9 mouse cellular contexts compared by ENCODE assay signal in the genomic region with DNA sequence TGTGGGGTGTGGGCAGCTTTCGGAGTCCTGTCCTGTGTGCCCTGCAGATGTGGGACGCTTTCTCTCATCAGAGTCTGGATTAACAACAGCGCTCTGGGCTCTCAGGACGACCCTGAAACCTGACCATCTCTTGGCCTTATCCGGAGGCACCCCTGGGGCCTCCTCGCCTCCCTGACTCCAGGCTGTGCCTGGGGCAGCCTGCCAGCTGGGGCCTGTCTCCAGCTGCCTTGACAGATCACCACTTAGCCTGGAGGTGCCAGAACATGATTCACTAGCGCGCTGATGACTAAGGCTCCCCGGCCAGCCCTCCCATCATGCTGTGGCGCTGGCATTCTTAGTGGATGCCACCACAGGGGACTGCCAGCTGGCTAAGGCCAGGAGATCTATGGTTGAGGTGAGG. TPM values are rescaled to one million over a fixed set of nuclear protein-coding genes. Genes with fewer than 3 reads are reported as not detected.
A peak's percentile ranks its signal among the peaks of the same experiment; 100 is the strongest.
DNase-seq lines count a peak whose midpoint lies in the region; ATAC-seq and TF ChIP-seq lines count a peak whose summit lies in the region.
"Had no signal": no experiment of that assay in that cellular context is flagged by ENCODE, and none has a peak within 500 bp of the region (broad histone marks: within the 10 kb centered on the region; RNA-seq: fewer than 3 reads in every experiment).

No protein-coding gene starts in this region.

- TF ChIP-seq POLR2A in heart, adult 2 months (IDR thresholded peaks at IDR 0.05; ENCODE audit: insufficient read depth, low read depth, low read length) = no peak

- peak; percentile 99 for DNase-seq in NIH3T3 (ENCODE audit: low read depth)
- DNase-seq in heart, adult 2 months = peak; percentile 84 to 90
- DNase-seq in kidney, adult 18-20 months = peak; percentile 79
- peak; percentile 50 to 85 for DNase-seq in left cerebral cortex, postnatal 25 days (ENCODE audit: low spot score in 2 of 2)
- peak; percentile 51 for DNase-seq in midbrain, embryonic 14.5 days
- DNase-seq in testis, postnatal 14 days (ENCODE audit: low spot score) = peak; percentile 54
- DNase-seq in spleen, adult 12 weeks (ENCODE audit: low spot score) = no peak

- intact Hi-C loops in heart, adult 2 months (cut with DNase I) = no loop called here
- intact Hi-C loops in left cerebral cortex, postnatal 25 days (cut with DNase I) = no loop called here

- H3K27me3 ChIP-seq in heart, adult 2 months (ENCODE audit: control insufficient read depth, insufficient read depth, low read length) = no peaks in the 10 kb centered on the region
- no peaks in the 10 kb centered on the region for H3K27me3 ChIP-seq in midbrain, embryonic 14.5 days (ENCODE audit: control insufficient read depth, insufficient read depth, low read length)
- H3K27me3 ChIP-seq: midbrain, embryonic 12.5 days had no signal

- no peak for TF ChIP-seq CTCF in heart, adult 2 months (IDR thresholded peaks at IDR 0.05)

- H3K4me3 ChIP-seq in heart, adult 2 months = no peak overlapping the region
- H3K4me3 ChIP-seq in midbrain, embryonic 14.5 days (replicated peaks; ENCODE audit: low read depth, low read length) = no peak overlapping the region
- H3K4me3 ChIP-seq: midbrain, embryonic 12.5 days had no signal

- ATAC-seq in common myeloid progenitor, adult 5-6 weeks (replicated peaks; ENCODE audit: low read depth, poor library complexity, severe bottlenecking) = peak; percentile 46
- no peak for ATAC-seq in midbrain, embryonic 14.5 days (ENCODE audit: low FRiP score, low TSS enrichment)

- H3K4me2 ChIP-seq in midbrain, embryonic 14.5 days (ENCODE audit: low read length) = no peak overlapping the region
- H3K4me2 ChIP-seq: midbrain, embryonic 12.5 days had no signal

- H3K9me3 ChIP-seq in midbrain, embryonic 14.5 days (ENCODE audit: control insufficient read depth, low read length) = no peaks in the 10 kb centered on the region
- H3K9me3 ChIP-seq: midbrain, embryonic 12.5 days had no signal

- no peak for TF ChIP-seq EP300 in heart, adult 2 months (IDR thresholded peaks at IDR 0.05; ENCODE audit: insufficient read depth, low read depth, low read length)

- H3K27ac ChIP-seq in heart, adult 2 months = peak overlapping the region; percentile 45
- H3K27ac ChIP-seq in midbrain, embryonic 14.5 days (replicated peaks; ENCODE audit: low read depth, low read length) = no peak overlapping the region
- H3K27ac ChIP-seq: midbrain, embryonic 12.5 days had no signal

- WGBS in heart, adult 2 months = 19% methylated on average over 10 of the region's 10 CpGs
- 43% methylated on average over 10 of the region's 10 CpGs for WGBS in midbrain, embryonic 14.5 days

- H3K9ac ChIP-seq in heart, adult 2 months (ENCODE audit: low read depth, low read length) = no peak overlapping the region
- no peak overlapping the region for H3K9ac ChIP-seq in midbrain, embryonic 14.5 days (replicated peaks; ENCODE audit: low read length)
- H3K9ac ChIP-seq: midbrain, embryonic 12.5 days had no signal

- peaks cover 13% of the 10 kb centered on the region for H3K4me1 ChIP-seq in heart, adult 2 months (ENCODE audit: control insufficient read depth, insufficient read depth, low read length)
- peaks cover 12% of the 10 kb centered on the region; the same call in 1 of the 2 replicates for H3K4me1 ChIP-seq in midbrain, embryonic 14.5 days (ENCODE audit: control insufficient read depth, insufficient read depth, low read length)

- no peaks in the 10 kb centered on the region for H3K79me2 ChIP-seq in heart, adult 2 months (replicated peaks; ENCODE audit: control insufficient read depth, insufficient read depth, low read length)

- no peaks in the 10 kb centered on the region for H3K36me3 ChIP-seq in heart, adult 2 months (ENCODE audit: control insufficient read depth, insufficient read depth, low read length)
- no peaks in the 10 kb centered on the region for H3K36me3 ChIP-seq in midbrain, embryonic 14.5 days (ENCODE audit: control insufficient read depth, insufficient read depth, low read length)
- H3K36me3 ChIP-seq: midbrain, embryonic 12.5 days had no signal

RNA-seq across cellular contexts. Expression of a gene that starts 37.1 kb away (rescaled TPM):
- total RNA-seq in common myeloid progenitor, adult 5-6 weeks (2017) = 21.1 and 29.5 TPM in 2 replicates
- total RNA-seq in heart, adult 2 months (2021) = 10 to 100 TPM; 39.6 to 62.7 TPM
- 15.4 and 21.0 TPM in 2 replicates for polyA plus RNA-seq in heart, adult 2 months (2012; rRNA removed)
- 10 to 100 TPM; 20.2 to 20.9 TPM for total RNA-seq in left cerebral cortex, postnatal 25 days (2021)
- polyA plus RNA-seq in midbrain, embryonic 14.5 days (2014; fragmentation: Nextera tagmentation; extraction: Ambion mirVana) = 15.3 and 19.3 TPM in 2 replicates
